Mouse (Mus musculus) embryo, embryonic 11 days (tissue): Measurements from ENCODE around the gene Ehmt2.

ENCODE experiments used
- DNase-seq: peaks from one replicate; pipeline ENCODE4 v3.0.0-alpha.2; 2015

The Ehmt2 gene

DNA sequence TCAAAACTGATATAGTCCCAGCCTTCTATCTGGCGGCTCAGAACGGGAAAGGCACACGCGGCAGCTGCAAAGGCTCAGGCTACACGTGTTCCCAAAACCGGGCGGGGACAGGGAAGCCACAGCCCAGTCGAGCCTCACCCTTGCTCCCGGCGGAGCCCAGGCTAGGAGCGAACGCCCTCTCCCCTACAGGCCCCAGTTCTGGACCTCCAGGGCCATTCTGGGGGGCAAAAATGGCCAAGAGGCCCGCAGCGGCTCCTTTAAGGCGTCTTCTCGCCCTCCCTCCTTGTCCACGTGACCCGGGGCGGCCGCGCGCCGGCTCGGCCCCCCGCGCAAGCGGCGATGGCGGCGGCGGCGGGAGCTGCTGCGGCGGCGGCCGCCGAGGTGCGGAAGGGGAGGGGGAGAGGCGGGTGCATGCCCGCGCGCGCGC is at the start of gene Ehmt2, which contains the start of gene C2:
Gene Ehmt2 (plus strand): TSS at position 310 of the 427 bp plus-strand sequence.
Gene C2 (minus strand): TSS at position 106 of the 427 bp plus-strand sequence.
- DNase-seq, result peak; percentile 91

- DNase-seq, result peak; percentile 99
Measured at GRCm38 (mm10) chr17:34849722-34850516, 48.4 kb upstream of the Ehmt2 start, which contains the start of the genes Skiv2l and Nelfe. Skiv2l (minus strand) TSS chr17:34850210. Nelfe (plus strand) TSS chr17:34850391.

DNA sequence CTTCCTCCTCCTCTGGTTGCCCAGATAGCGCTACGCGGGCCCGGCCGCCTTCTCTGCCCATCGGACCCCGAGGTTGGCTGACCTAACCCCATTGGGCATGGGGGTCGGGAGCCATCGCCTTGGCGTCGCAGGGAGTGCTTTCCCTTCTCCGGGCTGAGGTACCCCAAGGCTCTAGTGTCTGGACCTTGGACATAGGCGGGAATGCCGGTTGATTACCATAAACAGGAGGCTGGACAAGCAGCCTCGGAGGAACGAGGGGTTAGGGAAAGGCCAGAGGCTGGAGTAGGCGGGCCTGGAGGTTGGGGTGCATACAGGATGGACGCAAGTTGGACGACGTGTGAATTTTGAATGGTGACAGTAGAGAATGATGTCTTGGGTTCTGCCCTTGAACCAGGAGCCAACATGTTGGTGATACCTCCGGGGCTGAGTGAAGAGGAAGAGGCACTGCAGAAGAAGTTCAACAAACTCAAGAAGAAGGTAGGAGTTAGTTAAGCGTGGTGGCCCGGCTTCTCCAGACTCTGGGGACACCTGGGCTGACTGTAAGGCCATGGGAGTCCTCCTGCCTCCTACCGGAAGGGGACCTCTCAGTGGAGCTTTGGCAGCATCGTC is 47.6 kb upstream of the Ehmt2 start:
- no peak for DNase-seq

- DNase-seq, result no peak
Measured at GRCm38 (mm10) chr17:34853511-34853910, 44.8 kb upstream of the Ehmt2 start.

DNA sequence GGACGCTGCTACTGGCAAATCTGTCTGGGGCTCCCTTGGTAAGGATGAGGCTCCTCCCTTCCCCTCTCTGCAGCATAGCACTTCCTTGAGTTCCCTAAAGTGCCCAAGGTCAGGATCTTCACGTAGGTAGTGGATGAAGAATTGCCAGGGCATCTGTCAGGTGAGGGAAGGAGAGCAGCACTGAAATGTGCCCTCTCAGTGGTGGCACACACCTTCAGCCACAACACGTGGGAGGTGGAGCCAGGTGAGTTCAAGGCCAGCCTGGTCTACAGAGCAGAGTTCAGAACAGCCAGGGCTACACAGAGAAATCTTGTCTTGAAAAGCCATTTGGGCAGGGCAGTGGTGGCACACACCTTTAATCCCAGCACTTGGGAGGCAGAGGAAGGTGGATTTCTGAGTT is 43.5 kb upstream of the Ehmt2 start:
- DNase-seq, result no peak

DNA sequence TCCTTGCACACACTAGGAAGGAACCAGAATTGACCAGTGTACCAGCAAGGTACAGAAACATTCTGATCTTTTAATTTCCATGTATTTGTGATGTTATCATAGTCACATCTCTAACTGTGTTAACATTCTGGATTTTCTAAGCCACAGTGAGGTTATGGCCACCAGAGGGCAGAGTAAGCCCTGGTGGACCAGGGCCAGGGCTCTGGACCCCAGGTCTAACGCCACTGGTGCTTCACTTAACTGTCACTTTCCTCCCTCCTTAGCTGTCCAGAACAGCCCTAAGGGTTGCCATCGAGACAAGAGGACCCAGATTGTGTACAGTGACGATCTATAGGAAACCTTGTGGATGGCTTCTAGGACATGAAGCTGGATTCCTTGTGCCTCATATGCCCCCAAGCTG is 42.4 kb upstream of the Ehmt2 start:
- DNase-seq, result peak; percentile 72

- no peak for DNase-seq
Measured at GRCm38 (mm10) chr17:34858670-34859069, 39.6 kb upstream of the Ehmt2 start.

GRCm38 (mm10) chr17:34860514-34860913 is 37.8 kb upstream of the Ehmt2 start:
- DNase-seq, result no peak

DNA sequence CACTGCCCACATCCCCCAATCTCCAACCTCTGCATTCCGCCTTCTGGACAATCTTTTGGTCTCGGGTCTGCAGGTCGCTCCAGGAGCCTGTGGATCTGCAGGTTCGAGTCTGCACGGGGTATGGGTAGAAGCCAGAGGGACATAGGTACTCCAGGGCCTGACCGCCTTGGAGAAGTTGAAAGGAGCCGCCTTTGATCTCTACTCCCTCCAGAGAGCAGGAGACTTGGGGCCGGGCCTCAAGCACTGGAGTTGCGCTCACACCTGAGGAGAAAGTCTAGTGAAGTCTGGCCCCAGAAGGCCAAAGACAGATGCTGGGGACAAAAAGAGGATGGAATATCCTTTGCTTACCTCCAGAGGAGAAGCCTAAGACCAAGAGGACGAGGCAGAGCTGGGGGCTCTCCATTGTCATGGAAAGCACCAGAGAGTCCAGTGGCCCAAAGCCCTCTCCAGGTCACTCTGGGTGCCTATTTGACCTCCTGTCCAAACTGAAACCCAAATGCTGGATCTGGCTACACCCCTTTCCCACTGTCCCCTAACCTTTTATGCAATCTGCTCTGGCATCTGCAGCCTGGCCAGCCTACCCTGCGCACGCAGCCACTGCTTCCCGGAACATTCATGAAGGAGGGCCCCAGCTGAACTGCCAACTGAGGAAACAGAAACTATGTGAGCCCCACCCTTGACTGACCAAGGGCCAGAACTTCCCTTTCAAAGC is 36.4 kb upstream of the Ehmt2 start:
- no peak for DNase-seq

DNA sequence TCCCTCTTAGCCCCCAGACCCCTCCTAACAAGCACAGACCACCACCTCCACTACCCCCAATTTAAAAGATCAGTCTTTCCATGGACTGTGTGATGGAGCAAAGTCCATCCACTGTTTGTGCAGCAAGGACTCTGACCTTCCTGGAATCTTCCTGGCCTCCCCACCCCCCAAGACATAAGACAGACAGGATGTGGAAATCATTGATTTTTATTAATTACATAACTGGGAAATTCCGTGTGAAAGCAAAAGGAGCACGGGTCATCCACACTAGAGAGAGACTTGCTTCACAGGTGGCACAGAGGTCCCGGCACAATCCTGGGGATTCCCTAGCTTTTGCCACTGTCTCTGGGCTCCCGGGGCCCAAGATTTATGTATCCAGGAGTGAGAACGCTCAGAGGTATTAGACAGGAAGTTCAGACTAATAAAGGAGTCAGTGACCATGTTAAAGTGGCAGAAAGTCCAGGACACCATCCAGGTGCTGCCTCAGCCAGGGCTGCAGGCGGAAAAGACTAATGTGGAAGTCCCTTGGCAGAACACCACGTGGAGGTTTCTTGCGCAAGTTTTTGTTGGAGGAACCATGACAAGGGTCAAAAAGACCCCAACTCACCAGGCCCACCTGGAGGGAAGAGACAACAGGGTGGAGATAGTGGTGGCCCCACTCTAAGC is 35.7 kb upstream of the Ehmt2 start, which contains the start of gene Cfb:
Gene Cfb (minus strand): TSS at position 103 of the 666 bp plus-strand sequence.
- DNase-seq, result no peak

- no peak for DNase-seq
Measured at GRCm38 (mm10) chr17:34865981-34866380, 32.3 kb upstream of the Ehmt2 start.

- no peak for DNase-seq
Measured at GRCm38 (mm10) chr17:34874321-34874720, 23.9 kb upstream of the Ehmt2 start.

DNA sequence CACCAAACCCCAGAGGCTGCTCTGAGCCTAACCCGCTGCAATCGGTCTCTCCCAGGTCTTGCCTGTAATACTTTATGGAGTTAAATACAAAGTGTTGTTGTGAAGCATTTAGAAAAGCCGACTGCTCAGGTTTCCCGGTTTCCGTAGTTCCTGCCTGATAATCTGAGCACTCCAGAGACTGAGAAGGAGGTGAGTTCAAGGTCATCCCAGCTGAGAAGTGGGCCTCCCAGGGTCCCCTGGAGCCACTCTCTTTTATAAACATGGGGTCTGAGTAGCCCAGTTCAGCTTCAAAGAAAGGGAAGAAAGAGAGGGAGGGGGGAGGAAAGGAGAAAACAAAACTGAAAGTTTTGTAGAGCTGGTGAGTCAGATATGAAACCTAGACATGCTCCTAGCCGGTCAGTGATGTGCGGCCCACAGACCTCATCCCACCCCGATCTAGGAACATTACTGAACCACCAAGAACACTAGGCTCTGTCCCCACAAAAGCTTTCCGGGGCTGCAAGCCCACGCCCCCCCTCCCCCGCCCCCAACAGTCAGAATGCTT is 18.9 kb upstream of the Ehmt2 start, which contains the start of gene Zbtb12:
Gene Zbtb12 (plus strand): TSS at position 148 of the 544 bp plus-strand sequence.
- no peak for DNase-seq

DNA sequence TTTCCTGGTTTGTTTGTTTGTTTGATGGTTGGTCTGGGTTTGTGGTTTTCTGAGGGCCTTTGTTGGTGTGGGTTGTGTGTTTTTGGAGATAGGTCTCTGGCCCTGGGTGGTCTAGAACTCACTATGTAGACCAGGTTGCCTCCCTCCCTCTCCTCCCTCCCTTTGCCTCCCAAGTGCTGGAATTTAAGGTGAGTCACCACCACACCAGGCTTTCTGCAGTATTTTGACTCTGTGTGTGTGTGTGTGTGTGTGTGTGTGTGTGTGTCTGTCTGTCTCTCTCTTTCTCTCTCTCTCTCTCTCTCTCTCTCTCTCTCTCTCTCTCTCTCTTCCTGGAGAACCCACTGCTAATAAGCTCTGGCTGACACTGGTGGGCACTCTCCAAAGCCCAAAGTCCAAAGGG is 17.1 kb upstream of the Ehmt2 start:
- DNase-seq, result no peak

DNA sequence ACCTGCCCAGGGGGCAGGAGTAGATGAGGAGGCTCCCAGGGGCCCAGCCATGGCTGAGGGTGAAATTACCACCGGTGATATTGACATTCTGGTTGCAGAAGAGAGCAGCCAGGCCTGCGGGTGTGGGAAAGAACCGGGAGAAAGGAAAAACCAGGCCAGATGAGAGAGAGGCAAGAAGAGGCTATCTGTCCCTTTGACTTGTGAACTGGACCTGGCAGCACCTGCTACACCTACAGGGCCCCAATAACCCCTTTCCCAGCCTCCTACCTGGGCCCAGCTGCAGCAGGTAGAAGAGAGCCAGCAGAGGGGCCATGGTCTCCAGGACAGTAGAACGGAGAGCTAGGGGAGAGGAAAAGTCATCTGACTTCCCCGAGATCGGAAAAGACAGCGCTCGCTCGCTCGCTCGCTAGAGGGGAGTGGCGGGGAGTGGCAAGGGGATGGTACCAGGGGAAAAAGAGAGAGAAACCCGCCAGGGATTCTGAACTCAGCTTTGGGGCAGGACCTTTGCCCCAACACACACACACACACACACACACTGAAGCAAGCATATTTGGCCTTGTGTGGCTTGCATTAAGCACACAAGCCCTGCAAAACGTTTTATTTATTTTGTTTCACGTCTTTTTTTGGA is 16.5 kb upstream of the Ehmt2 start, which contains the start of gene Gm20547:
Gene Gm20547 (minus strand): TSS at position 360 of the 628 bp plus-strand sequence.
- DNase-seq, result no peak

- no peak for DNase-seq
Measured at GRCm38 (mm10) chr17:34883332-34883731, 14.9 kb upstream of the Ehmt2 start.

GRCm38 (mm10) chr17:34884704-34885103 is 13.6 kb upstream of the Ehmt2 start:
- no peak for DNase-seq

GRCm38 (mm10) chr17:34885615-34886014 is 12.7 kb upstream of the Ehmt2 start:
- no peak for DNase-seq

- no peak for DNase-seq
Measured at GRCm38 (mm10) chr17:34887942-34888341, 10.3 kb upstream of the Ehmt2 start.

- DNase-seq, result no peak
Measured at GRCm38 (mm10) chr17:34890074-34890743, 8.1 kb upstream of the Ehmt2 start.

DNA sequence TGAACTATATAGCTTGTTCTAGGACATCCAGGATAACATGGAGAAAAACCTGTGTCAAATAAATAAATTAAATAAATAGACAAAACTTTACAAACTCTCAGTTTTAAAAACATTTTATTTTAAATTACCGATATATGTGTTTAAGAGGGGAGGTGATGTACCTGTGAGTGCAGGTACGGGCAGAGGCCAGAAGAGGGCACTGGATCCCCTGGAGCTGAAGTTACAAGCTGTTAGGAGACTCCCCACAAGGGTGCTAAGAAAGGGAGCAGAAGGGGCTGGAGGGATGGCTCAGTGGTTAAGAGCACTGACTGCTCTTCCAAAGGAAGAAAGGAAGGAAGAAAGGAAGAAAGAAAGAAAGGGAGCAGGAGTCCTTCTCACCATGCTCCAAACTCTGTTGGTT is 6.9 kb upstream of the Ehmt2 start:
- DNase-seq, result no peak
